Mouse (Mus musculus) adrenal gland, adult 2 months (tissue): ENCODE results near the gene Lst1. TPM values are rescaled to one million over a fixed set of nuclear protein-coding genes. Genes with fewer than 3 reads are reported as not detected.

Experiments used
- DNase-seq: peaks from one replicate; pipeline ENCODE4 v3.0.0; 2021
- polyA plus RNA-seq: library from polyadenylated mRNA; depleted of rRNA; stranded (reverse); fragments of >200 nt; gene quantifications from 2 replicates; pipeline ENCODE4 v1.2.3, GENCODE M21; 2012
- total RNA-seq, 2 experiments: library from RNA; stranded (reverse); gene quantifications; 2 replicates each; pipeline ENCODE4 v1.2.3; 2021

Lst1 gene
- total and polyA plus RNA-seq, 3 experiments = 3.6 to 7.6 (median 5.0) TPM

DNA sequence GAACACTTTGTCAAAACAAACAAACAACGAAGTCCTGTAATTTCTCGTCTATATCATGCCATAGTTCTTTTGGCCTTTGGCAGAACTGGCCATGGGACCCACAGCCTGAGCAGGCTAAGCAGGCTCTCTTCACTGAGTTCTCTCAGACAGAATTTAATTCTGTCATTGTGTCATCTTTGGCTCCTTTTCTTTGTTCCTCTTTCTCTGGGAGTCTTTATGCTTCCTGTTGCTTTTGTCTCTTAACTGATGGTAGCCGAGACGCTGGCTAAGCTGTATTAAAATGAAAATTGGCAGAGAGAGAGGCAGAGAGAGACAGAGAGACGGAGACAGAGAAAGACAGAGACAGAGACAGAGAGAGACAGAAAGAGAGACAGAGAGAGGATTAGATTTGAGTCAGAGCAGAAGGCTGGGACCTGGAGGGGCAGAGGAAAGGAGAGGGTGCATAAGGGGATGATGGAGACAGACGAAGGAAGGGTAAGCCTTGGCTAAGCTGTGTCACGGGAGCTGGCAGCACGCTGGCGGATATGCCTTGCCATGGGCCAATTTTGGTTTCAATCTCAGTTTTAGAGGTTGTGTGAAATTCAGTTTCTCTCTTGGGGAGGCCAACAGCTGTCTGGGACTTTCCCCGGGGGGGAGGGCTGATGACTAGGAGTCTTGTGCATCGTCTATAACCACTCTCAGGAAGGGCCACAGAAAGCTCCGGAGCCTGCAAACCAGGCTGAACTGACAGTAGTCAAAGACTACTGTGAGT is 21.7 kb upstream of the Lst1 start:
- DNase-seq = no peak

DNA sequence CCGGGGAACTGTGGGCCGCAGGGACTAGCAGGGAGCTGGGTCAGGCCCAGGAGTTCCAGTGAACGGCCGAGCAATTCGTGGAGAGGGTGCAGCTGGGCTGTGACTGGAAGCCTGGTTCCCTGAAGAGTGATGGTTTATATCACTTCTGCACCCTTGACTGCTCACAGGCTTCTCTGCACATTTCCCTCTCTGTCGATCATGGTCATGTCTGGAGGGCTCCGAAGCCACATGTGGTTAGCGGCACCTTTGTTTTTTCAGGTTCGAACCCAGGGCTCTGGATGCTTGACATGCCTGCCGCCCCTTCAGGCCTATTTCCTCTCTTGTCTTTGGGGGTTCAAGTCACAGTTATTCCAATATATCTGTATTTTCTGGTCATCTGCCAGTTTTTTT is 17.1 kb upstream of the Lst1 start:
- DNase-seq = no peak

DNA sequence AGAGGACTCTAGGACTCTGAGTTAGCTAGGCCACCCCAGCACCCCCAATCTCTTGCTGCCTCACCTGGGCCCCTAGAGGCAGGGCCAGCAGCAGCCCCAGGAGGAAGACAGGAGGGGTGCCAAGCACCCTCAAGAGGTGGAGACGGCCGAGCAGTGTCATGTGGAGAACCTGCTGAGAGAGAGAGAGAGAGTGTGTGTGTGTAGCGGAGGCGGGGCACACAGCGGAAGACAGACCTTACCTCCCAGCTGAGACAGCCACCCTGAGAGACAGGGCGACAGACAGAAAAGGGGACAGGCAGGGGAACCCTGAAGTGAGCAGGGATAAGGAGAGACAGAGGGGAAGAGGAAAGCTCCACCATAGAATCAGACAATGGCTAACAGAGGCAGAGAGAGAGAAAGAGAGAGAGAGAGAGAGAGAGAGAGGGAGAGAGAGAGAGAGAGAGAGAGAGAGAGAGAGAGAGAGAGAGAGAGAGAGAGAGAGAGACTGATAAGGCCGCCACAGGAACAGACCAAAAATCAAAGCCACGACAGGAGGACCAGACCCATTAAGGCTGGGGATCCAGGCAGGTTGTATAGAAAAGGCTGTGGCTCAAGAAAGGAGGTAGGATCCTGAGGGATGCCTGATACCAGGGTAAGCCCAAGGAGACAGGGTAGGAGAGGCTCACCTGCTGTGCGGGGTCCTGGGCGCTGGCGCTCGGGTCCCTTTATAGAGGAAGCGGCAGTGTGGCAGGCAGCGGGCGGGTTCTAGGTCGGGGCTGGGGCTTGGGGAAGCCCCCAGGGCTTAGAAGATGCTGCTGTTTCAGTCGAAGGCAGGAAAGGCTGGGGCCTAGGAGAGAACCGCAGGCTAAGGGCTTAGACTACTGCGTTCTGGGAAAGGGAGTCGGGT is 16.5 kb upstream of the Lst1 start, which contains the start of gene Lta:
Gene Lta, minus strand, starts transcription at position 858 of the 886 bp plus-strand sequence.
- DNase-seq = no peak

DNA sequence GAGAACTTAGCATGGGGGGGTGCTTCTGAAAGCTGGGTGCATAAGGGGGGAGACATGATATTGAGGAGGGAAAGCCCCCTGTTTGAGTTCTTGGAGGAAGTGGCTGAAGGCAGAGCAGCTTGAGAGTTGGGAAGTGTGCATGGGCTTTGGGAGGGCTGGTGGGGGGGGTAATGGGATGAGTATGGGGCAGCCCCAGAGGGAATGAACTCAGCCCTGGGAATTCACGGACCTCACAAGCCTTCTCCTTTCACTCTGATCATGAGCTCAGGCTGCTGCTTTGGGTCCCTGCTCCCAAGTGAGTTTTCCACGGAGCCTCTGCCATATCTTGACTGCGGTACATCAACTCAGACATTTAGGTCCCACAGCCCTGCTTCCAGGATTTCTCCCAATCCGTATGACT is 14.2 kb upstream of the Lst1 start:
- no peak for DNase-seq

DNA sequence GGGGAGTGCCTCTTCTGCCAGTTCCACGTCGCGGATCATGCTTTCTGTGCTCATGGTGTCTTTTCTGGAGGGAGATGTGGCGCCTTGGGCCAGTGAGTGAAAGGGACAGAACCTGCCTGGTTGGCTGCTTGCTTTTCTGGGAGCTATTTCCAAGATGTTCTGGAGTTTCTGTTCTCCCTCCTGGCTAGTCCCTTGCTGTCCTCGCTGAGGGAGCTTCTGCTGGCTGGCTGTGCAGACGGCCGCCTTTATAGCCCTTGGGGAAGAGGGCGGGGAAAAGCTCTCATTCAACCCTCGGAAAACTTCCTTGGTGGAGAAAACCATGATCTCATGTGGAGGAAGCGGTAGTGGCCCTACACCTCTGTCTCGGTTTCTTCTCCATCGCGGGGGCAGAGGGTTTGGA is 13.5 kb upstream of the Lst1 start, which contains the start of gene Tnf:
Gene Tnf, minus strand, starts transcription at position 221 of the 400 bp plus-strand sequence.
- peak; percentile 61 for DNase-seq

DNA sequence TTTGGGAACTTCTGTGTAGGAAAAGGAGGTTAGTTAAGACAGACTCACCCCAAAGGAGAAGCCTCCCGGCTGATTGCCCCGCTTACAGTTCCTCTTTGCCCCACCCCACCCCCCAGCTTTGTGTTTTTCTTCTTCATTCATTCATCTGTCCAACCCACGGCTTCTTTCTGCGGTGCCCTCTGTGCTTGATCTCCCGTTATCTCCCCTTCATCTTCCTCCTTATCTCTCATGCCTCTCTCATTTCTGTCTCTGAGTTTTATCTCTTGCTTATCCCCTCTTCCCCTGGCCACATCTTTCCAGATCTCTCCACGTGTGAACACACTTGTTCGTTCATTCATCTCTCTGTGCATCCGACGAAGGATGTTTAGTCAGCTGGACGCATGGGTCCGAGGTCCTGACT is 12.9 kb upstream of the Lst1 start:
- DNase-seq = no peak

DNA sequence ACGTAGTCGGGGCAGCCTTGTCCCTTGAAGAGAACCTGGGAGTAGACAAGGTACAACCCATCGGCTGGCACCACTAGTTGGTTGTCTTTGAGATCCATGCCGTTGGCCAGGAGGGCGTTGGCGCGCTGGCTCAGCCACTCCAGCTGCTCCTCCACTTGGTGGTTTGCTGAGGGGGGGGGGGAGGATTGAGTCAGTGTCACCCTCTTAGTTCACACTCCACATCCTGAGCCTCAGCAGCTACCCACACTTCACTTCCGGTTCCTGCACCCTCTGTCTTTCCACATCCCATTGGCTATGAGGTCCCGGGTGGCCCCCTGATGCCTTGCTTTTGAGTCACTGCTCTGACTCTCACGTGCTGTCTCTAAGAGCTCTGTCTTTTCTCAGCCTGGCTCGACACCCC is 12.2 kb upstream of the Lst1 start:
- DNase-seq = no peak

DNA sequence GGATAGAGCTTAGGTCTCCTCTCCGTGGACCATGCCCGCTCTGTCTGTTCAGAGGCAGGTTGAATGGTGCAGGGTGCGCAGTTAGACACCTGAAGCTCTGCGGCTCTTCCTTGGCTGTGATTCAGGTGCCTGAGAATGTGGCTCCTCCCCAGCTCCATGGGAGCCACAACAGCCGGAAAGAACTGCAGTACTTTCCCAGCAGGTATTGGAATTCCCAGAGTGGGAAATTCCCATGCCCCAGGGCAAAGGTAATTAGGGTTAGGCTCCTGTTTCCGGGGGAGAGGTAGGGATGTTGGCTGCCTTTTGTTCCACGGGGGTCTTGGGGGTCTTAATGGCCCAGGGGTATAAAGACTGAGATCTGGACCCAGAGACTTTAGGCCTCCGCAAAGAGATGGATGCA is 10.7 kb upstream of the Lst1 start:
- no peak for DNase-seq

DNA sequence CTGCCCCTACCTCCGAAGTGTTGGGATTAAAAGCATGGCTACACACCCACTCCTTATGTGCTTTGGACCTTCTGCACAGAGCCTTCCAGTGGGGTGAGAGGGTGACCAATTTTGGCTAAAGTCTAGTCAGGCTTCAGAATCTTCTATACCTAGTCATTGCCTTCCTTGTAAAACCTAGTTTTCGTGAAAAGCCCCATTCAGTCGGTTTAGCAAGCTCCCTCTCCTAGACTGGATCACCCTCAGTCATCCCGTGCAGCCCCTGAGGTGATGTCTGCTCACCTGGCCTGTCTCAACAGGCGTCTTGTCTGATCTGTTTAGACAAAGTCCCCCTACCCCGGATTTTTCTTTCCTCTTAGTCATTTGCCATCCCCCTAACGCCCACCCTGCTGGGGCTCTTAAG is 9.8 kb upstream of the Lst1 start:
- DNase-seq = no peak

DNA sequence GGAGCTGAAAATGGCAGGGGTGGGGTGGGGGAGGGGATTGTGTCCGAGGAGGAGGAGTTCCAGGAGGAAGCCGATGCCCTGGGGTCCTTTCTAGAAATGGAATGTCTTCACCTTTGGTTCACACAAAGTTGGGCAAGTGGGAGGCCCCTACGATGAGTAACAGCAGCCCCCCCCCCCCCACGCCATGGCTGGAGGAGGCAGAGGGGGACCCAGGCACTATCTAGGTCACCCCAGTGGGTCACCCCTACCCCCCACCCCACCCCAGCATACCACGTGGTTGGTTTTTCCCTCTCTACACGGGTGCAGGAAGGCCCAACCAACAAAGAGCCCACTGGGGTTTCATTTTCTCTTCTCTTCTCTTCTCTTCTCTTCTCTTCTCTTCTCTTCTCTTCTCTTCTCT is 8.9 kb upstream of the Lst1 start:
- no peak for DNase-seq

DNA sequence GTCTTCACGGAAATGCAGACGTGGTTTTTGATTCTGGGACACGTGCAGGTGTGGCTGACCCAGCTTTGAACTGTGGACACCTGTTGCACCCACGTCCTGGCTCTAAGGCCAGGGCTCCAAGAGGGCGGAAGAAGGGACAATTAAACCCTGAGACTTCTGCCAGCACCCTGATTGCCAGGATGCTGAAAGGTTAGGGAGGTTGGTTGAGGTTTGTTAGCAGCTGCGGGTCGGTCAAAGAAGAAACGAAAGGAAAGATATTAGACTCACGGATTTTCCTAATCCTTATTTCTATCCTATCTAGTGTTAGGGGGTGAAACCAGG is 8.0 kb upstream of the Lst1 start:
- DNase-seq = no peak

DNA sequence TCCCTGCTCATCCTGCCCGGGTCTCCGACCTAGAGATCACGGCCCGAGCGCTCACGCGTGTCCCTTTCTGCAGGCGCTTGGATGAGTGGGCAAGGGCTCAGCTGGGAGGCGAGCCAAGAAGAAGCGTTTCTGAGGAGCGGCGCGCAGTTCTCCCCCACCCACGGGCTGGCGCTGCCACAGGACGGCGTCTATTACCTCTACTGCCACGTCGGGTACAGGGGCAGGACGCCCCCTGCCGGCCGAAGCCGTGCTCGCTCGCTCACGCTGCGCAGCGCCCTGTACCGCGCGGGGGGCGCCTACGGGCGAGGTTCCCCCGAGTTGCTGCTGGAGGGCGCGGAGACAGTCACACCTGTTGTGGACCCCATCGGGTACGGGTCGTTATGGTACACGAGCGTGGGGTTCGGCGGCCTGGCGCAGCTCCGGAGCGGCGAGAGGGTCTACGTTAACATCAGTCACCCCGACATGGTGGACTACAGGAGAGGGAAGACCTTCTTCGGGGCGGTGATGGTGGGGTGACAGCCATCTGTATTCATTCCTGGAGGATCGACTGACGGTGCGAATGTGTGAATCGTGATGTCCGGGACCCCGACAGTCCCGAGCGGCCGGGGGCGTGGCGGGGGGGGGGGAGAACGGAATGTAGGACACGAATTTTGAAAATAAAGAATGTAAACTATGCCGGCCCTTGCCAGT is 7.5 kb upstream of the Lst1 start:
- peak; percentile 84 for DNase-seq

DNA sequence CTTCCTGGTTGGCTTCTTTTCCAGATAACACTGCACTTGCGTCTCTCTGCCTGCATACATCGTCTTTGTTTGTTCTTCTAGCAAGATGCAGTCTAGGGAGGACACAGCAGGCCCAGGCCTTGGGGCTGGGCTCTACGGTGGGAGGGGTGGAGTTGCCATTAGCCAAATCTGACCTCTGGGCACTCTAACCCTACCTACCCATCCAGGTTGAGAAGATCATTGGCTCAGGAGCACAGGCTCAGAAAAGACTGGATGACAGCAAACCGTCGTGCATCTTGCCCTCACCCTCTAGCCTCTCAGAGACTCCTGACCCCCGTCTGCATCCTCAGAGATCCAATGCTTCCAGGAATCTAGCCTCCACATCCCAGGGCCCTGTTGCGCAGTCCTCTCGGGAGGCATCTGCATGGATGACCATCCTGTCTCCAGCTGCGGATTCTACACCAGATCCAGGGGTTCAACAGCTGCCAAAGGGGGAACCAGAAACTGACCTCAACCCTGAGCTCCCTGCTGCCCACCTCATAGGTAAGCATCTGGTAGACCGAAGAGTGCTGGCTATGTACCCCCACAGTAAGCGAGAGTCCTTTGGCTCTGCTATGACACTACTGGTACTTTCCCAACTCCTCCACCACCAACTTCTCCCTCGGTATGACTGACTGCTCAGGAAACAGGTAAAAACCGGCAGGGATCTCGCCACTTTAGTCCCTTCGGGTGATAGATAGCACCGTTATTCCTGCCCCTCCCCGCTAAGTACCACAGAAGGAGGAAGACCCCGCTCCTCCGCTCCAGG is 6.8 kb upstream of the Lst1 start:
- DNase-seq = no peak

DNA sequence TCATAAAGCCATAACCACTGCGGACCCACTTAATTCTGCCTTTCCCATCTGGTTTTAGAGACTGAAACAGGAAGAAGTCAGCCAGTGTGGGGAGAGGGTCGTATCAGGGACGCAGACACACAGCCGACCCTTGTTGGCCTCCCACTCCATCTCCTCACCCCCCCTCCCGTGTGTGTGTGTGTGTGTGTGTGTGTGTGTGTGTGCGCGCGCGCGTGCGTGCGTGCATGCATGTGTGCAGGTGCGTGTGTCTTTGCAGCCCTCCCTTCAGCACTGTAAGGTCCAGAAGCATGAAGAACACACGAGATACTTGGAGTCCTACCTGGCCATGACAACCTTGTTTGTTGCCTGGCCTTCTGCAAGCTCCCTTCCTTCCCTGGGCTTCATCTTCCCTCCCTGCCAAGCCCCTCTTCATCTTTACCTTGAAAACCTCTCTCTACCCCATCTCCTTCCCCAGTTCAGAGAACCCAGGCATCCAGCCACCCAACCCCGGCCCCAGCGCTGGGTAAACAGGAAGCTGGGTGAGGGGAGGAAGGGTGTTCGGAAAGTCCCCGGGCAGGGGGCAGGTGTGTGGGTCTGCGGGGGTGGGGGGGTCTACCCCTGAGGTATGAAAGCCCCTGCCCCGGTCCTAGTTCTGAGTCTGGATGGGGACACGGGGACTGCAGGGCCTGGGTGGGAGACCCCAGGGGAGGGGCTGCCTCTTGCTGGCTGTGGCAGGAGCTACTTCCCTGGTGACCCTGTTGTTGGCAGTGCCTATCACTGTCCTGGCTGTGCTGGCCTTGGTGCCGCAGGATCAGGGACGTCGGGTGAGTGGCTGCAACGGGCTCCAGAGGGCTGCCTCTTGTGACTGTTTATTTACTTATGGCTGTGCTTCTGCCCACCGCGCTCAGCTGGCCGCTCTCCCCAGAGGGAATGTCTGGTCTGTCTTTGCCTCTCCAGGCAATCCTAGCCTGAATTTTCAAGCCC is 5.9 kb upstream of the Lst1 start, which contains the start of gene Ltb:
Gene Ltb, plus strand, starts transcription at position 559 of the 963 bp plus-strand sequence.
- DNase-seq = peak; percentile 77

DNA sequence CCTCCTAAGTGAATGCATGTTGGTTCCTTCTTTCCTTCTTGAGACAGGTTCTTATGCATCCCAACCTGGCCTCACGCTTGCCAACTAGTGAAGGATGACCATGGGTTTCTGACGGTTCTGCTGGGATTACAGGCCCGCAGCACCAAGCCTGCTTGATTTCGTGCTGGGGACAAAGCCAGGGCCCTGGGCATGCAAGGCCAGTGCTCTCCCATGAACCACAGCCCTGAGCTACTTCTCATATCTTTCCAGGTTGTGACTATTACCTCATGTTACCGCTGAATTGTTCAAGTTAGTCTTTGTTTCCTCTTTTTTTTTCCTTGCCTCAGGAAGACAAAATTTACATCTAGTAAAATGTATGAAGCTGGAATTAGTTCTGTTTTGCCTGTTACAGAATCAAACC is 4.7 kb upstream of the Lst1 start:
- peak; percentile 44 for DNase-seq

DNA sequence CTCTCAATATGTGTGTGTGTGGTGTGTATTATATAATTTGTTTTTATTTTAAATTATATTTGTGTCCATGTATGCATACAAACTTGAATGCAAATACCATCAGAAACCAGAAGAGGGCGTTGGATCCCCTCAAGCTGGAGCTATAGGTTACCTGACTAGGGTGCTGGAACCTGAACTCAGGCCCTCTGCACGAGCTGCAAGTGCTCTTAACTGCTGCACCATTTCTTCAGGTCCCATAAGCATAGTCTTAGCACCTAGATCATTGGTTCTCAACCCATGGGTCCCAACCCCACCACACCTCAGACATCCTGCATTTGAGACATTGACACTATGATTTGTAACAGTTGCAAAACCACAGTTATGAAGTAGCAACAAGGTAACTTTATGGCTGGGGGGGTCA is 3.5 kb upstream of the Lst1 start:
- no peak for DNase-seq

DNA sequence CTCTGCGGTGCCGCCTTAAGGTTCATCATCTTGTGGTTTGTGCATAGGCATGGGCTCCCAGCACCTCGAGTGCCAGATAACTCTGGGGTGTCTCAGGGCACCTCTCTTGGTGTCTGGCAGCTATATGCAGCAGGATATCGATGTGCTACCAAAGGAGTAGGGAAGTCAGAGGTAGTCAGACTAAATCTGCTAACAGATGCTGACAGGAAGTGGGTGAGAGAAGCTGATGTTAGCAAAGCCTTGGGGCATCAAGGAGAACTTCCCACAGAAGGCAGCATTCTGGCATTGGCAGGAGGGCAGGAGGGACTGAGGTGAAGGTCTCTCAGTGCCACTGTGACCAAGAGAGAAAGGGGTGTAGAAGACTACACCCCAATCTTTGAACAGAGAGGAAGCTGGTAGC is 1.9 kb upstream of the Lst1 start:
- DNase-seq = no peak

DNA sequence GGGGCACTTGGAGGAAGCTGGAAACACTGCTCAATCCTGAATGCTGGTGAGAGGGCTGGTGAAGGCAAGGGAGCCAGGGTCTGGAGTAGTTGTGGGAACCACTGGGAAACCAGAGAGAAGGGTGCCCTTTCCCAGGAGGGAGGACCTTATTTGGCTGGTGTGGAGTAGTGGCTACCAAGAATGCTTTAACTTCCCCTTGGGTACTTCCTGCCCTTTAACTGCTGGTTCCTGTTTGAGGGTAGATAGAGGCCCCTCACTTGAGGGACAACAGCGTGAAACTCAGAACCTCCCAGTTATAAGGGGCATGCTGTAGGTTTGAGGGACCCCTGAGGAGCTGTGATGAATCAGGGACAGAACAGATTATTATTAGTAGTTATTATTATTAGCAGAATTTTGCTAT is 947 bp upstream of the Lst1 start:
- DNase-seq = no peak

DNA sequence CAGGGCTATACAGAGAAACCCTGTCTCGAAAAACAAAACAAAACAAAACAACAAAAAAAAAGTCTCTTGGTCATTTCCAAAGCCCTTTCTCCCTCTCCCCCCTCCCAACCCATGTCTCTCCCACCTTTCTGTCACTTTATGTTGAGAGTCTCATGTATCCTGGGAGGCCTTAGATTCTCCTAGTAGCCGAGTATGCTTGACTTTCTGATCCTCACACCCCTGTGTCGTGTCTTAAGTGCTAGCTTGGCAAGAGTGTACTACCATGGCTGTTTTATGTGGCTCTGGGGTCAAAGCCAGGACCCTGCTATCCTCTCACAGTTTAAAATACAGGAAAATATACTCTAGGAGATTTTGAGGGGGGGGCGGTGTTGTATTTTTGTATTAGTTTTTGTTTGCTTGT is 894 bp downstream of the Lst1 start:
- DNase-seq = no peak

DNA sequence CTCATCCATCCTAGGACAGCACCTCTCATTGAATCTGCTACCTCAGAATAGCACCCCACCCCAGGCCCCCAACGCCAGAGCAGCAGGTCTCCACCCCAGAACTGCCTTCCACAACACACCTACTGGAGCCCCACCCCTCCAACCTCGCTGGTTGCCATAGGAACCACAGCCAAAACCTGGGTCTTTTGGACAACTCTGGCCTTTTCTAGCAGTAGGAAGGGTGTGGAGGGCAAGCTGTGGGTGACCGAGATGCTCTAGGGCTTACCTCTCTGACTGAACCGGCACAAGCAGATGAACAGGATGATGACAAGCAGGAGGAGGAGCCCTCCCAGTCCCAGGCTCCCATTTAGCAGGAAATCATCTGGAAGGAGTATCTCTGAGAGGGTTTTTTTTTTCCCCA is 1.6 kb downstream of the Lst1 start:
- DNase-seq = no peak
